Mouse (Mus musculus) limb, embryonic 15.5 days (tissue): ENCODE measurements around the gene Ppp1r14a. TPM values are rescaled to one million over a fixed set of nuclear protein-coding genes. Genes with fewer than 3 reads are reported as not detected.

Source experiments
- ATAC-seq: fragments of 200-750 bp; cut with Nextera tagmentation; 2 replicates; pipeline ENCODE4 v1.8.0; 2017; ENCODE audit warnings: low read depth, moderate TSS enrichment; ENCODE audit not compliant: insufficient number of reproducible peaks, low FRiP score, low TSS enrichment
- H3K27ac ChIP-seq: fragments of 300-500 bp; sonication (generic); 2 replicates; pipeline ENCODE4 v1.5.1; 2015; ENCODE audit warnings: moderate library complexity, mild to moderate bottlenecking, inconsistent platforms
- H3K27me3 ChIP-seq: fragments of 300-500 bp; sonication (generic); 2 replicates; pipeline ENCODE4 v1.6.1; 2015; ENCODE audit warnings: inconsistent platforms
- H3K36me3 ChIP-seq: fragments of 300-500 bp; sonication (generic); 2 replicates; pipeline ENCODE4 v1.6.1; 2015; ENCODE audit warnings: inconsistent platforms
- H3K4me1 ChIP-seq: fragments of 300-500 bp; sonication (generic); 2 replicates; pipeline ENCODE4 v1.6.1; 2015; ENCODE audit warnings: inconsistent platforms
- H3K4me2 ChIP-seq: fragments of 300-500 bp; sonication (generic); 2 replicates; pipeline ENCODE4 v1.6.1; 2015; ENCODE audit warnings: mild to moderate bottlenecking, inconsistent platforms
- H3K4me3 ChIP-seq: fragments of 300-500 bp; sonication (generic); 2 replicates; pipeline ENCODE4 v1.5.1; 2015; ENCODE audit warnings: mild to moderate bottlenecking, inconsistent platforms
- H3K9ac ChIP-seq: fragments of 300-500 bp; sonication (generic); 2 replicates; pipeline ENCODE4 v1.6.1; 2015; ENCODE audit warnings: inconsistent platforms
- H3K9me3 ChIP-seq: fragments of 300-500 bp; sonication (generic); 2 replicates; pipeline ENCODE4 v1.6.1; 2016; ENCODE audit warnings: inconsistent platforms
- WGBS: fragments of 180-500 bp; shearing (Covaris S2); methylation state at CpG from one replicate; pipeline ENCODE4 v1.1.7; 2015; 5-methylcytosine and 5-hydroxymethylcytosine counted together
- polyA plus RNA-seq: library from polyadenylated mRNA; unstranded; fragments of >200 nt; fragmentation: Nextera tagmentation; extraction: Ambion mirVana; gene quantifications from 2 replicates; pipeline ENCODE4 v1.2.1, GENCODE M21; 2015

The Ppp1r14a gene
- polyA plus RNA-seq, 1 experiment from 2014 or later = 15.5 TPM

DNA sequence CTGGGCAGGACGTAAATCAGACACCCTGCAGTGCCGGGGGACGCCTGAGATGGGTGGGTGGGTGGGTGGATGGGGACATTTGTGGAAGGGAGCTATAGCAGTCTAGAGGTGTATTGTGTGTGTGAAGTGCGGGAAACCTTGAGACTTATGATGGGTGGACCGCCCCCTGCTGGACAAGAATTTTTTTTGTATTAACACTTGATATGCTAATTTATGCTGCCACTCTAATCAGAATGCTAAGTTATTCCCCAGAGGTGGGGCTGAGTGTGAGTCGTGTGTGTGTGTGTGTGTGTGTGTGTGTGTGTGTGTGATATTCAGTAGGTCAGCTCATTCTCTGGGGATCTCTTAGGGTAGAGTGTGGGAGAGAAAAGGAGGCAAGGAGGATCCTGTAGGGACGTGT, 17.5 kb downstream of the Ppp1r14a start:
- no peak for ATAC-seq
- Histone ChIP-seq H3K27me3 (peaks cover 24% of the 10 kb centered on the region), H3K4me1 (peaks cover 57% of the 10 kb centered on the region), H3K36me3 (no peaks in the 10 kb centered on the region), H3K9ac (no peak overlapping the region), H3K4me2 (no peak overlapping the region), H3K9me3 (no peaks in the 10 kb centered on the region), H3K27ac (no peak overlapping the region), H3K4me3 (no peak overlapping the region)
- WGBS = 24% methylated on average over 7 of the region's 7 CpGs

DNA sequence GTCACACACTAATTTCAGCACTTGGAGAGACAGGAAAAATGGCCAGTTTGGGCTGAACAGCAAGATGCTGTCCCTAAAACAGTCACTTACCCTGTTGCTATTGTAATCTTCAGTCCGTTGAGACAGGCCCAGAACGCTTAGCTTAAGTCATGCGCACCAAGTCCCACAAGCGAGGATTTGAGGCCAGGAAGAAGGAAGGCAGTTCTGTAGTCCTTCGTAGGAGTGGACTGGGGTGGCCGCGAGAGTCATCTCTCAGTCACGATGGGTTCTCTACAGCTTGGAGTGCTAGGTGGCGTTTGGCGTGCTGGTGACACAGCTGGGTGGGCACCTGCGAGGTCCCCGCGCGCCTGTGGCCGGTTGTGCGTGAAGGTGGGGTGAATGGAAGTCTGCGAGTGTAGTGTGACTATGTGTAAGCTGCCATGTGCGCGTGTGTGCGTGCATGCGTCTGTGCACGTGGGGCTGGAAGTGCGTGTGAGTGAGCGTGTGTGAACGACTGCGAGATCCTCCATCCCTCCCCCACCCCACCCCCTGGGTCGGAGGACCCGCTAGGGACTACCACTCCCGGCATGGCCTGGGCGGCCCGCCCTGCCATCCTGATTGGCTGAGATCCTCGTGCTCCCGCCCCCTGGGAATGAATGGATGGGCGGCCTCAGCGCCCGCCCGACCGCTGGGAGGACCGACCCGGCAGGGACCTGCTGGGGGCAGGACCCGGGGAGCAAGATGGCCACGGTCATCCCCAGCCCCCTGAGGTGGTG, 18.4 kb downstream of the Ppp1r14a start:
- ATAC-seq = peak; percentile 72
- WGBS = 1% methylated on average over 41 of the region's 42 CpGs
- Histone ChIP-seq H3K4me1 (peaks cover 57% of the 10 kb centered on the region), H3K4me2 (peak overlapping the region; percentile 97), H3K36me3 (no peaks in the 10 kb centered on the region), H3K9me3 (no peaks in the 10 kb centered on the region), H3K27me3 (peaks cover 24% of the 10 kb centered on the region), H3K9ac (peak overlapping the region; percentile 48), H3K27ac (0 out of 2 replicates have a peak overlapping the region, but pooled peaks have one; percentile 24), H3K4me3 (peak overlapping the region; percentile 66)

DNA sequence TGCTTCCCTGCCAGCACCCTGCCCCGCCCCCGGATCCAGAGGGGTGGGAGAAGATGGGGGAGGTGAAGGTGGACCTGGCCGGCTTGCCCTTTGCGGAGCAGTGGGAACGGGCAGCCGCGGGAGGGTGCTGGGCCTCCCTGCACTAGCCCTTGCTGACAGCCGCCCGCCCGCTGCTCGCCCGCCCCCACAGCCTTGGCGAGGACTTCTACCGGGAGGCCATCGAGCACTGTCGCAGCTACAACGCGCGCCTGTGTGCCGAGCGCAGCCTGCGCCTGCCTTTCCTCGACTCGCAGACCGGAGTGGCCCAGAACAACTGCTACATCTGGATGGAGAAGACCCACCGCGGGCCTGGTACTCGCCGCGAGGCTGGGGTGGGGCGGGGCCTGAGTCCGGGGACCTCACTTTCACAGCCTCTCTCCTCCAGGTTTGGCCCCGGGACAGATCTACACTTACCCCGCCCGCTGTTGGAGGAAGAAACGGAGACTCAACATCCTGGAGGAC, 20.2 kb downstream of the Ppp1r14a start:
- ATAC-seq = no peak
- WGBS = under 1% methylated on average over 36 of the region's 36 CpGs
- Histone ChIP-seq H3K36me3 (no peaks in the 10 kb centered on the region), H3K9me3 (no peaks in the 10 kb centered on the region), H3K27ac (peak overlapping the region; percentile 55), H3K27me3 (peaks cover 20% of the 10 kb centered on the region), H3K9ac (peak overlapping the region; percentile 48), H3K4me3 (peak overlapping the region; percentile 46), H3K4me1 (peaks cover 64% of the 10 kb centered on the region), H3K4me2 (peak overlapping the region; percentile 97)

DNA sequence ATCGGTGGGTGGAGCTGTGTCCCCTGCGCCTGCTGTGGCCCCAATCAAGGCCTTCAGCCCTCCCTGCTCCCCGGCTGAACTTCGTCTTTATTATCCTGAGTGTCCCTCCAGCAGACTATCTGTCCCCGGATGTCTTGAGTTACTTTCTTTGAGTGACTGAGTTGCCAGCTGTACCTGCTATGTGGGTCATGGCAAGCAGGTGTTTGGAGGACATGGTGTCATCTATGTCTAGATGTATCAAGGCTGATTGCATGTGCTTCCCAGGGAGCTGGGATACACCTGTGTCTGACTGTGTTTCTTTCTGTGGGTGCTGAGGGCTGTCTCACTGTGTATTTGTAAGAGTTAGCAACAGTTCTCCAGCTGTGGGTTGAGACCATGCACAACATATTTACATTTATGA, 20.6 kb downstream of the Ppp1r14a start:
- Histone ChIP-seq H3K36me3 (no peaks in the 10 kb centered on the region), H3K4me2 (peak overlapping the region; percentile 97), H3K9me3 (no peaks in the 10 kb centered on the region), H3K4me1 (peaks cover 64% of the 10 kb centered on the region), H3K4me3 (peak overlapping the region; percentile 46), H3K9ac (peak overlapping the region; percentile 48), H3K27ac (peak overlapping the region; percentile 55; the same call in 1 of the 2 replicates), H3K27me3 (peaks cover 15% of the 10 kb centered on the region)
- ATAC-seq = no peak
- WGBS = 6% methylated on average over 5 of the region's 5 CpGs

DNA sequence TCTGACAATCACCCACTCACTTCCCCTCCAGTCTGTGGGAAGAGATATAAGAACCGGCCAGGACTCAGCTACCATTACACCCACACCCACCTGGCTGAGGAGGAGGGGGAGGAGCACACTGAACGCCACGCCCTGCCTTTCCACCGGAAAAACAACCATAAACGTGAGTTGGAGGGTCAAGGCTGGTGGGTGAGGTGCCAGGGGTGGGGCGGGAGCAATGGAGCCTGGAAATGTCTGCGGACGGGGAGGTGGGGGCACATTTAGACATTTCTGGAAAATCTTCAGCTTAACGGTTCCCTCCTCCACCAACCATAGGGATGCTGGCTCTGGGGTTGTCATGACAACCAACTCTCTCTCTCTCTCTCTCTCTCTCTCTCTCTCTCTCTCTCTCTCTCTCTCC, 23.9 kb downstream of the Ppp1r14a start:
- H3K4me2 ChIP-seq = no peak overlapping the region

DNA sequence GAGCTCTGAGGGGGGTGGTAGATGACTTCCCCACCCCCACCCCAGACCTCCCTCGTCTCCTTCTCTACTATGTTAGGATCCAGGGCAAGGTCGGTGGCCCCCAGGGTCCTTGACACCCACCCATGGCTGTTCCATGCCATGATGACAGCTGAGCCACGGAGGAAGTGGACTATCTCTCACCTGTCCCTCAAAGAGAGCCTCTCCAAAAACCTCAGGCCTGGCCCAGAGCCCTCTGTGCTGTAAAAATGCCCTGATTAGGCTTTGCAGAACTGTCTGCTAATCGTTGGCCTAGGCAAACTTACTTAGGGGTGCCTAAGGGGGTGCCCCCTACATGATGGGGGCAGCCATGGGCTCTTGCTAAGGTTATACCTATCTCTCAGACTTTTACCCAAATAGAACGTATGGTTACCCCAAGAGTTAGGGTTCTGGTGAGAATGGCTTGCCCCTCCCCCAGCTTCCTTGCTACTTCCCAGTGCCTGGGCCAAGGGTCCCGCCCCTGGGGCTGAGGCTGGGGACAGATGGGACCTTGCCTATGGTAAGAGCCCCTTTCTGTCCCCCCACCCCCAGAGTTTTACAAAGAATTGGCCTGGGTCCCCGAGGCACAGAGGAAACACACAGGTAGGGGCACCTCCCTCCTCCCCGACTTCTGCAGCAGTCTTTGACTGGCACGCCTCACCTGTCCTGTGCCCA, 24.6 kb downstream of the Ppp1r14a start:
- WGBS = 45% methylated on average over 9 of the region's 9 CpGs
- no peak overlapping the region for H3K4me2 ChIP-seq
- 0 out of 2 replicates have a peak overlapping the region, but pooled peaks have one; percentile 22 for H3K27ac ChIP-seq
- H3K9ac ChIP-seq = no peak overlapping the region
- no peaks in the 10 kb centered on the region for H3K27me3 ChIP-seq
- H3K4me3 ChIP-seq = no peak overlapping the region
- no peak for ATAC-seq
- no peaks in the 10 kb centered on the region for H3K36me3 ChIP-seq
- peaks cover 72% of the 10 kb centered on the region for H3K4me1 ChIP-seq
- no peaks in the 10 kb centered on the region for H3K9me3 ChIP-seq

More for the DNA sequence above, 23.9 kb downstream of the Ppp1r14a start:
- ATAC-seq = no peak
- WGBS = 19% methylated on average over 9 of the region's 9 CpGs
- Histone ChIP-seq H3K4me1 (peaks cover 71% of the 10 kb centered on the region), H3K9me3 (no peaks in the 10 kb centered on the region), H3K36me3 (no peaks in the 10 kb centered on the region), H3K4me3 (no peak overlapping the region), H3K27me3 (no peaks in the 10 kb centered on the region), H3K9ac (no peak overlapping the region), H3K27ac (no peak overlapping the region)

DNA sequence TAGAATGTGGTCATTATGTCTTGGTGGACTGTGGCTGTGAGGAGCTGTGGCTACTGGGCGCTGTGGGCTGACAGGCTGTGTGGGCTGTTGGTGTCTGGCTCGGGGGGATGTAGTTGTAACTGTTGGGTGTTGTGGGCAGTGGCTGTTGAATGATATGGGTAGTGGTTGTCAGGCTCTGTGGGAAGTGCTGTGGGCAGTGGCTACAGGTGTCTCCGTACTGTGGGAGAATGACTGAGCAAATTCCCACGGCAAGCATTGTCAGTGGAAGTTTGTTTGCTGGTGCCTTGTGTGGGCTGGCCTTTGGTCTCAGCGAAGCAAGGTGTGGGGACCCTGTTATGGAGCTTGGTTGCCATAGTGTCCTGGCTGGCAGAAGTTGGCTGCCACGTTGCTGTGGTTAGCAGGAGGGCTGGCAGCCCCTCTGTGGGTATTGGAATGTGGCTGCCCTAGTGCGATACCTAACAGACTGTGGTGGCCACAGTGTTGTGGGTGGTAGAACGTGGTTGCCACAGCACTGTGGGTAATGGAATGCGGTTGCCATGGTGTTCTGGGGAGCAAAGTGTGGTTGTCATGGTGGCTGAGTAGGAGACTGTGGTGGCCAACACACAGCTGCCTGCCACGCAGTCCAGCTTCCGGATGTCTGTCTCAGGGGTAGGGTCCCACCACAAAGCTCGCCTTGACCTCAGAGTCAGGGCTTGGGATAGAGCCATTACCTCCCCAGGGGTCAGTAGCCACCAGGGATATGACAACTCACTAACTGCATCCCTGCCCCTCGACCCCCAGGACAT, 25.9 kb downstream of the Ppp1r14a start:
- no peaks in the 10 kb centered on the region for H3K36me3 ChIP-seq
- 71% methylated on average over 13 of the region's 13 CpGs for WGBS
- no peak for ATAC-seq
- peaks cover 74% of the 10 kb centered on the region for H3K4me1 ChIP-seq
- no peaks in the 10 kb centered on the region for H3K9me3 ChIP-seq
- H3K27me3 ChIP-seq = no peaks in the 10 kb centered on the region
- H3K4me3 ChIP-seq = no peak overlapping the region
- H3K27ac ChIP-seq = peak overlapping the region; percentile 93
- H3K4me2 ChIP-seq = no peak overlapping the region
- H3K9ac ChIP-seq = no peak overlapping the region

DNA sequence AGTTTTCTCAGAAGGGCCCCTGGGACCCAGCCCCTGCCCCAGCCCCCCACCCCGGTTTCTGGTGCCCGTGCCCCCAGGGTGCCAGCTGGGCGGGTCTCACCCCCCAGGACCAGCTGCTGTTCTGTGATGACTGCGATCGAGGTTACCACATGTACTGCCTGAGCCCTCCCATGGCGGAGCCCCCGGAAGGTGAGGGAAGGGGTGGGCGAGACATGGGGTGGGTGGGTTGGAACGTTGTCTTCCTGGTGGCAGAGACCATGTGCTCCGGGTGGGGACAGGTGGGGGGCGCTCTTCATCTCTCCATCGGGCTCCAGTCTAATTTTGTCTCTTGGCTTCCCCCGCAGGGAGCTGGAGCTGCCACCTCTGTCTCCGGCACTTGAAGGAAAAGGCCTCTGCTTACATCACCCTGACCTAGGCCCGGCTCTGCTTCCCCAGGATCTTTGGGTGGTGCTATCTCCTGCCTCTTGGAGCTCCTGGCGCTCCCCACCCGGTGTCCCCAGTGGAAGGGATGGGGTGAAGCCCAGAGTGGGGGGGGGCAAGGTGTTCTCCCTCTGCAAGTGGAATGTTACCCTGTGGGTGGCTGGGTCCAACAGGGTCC, 27.1 kb downstream of the Ppp1r14a start:
- Histone ChIP-seq H3K4me3 (no peak overlapping the region), H3K27me3 (no peaks in the 10 kb centered on the region), H3K27ac (peak overlapping the region; percentile 93), H3K36me3 (no peaks in the 10 kb centered on the region), H3K4me1 (peaks cover 83% of the 10 kb centered on the region), H3K9me3 (no peaks in the 10 kb centered on the region), H3K4me2 (peak overlapping the region; percentile 48; the same call in 1 of the 2 replicates), H3K9ac (no peak overlapping the region)
- WGBS = 51% methylated on average over 17 of the region's 17 CpGs
- ATAC-seq = no peak

DNA sequence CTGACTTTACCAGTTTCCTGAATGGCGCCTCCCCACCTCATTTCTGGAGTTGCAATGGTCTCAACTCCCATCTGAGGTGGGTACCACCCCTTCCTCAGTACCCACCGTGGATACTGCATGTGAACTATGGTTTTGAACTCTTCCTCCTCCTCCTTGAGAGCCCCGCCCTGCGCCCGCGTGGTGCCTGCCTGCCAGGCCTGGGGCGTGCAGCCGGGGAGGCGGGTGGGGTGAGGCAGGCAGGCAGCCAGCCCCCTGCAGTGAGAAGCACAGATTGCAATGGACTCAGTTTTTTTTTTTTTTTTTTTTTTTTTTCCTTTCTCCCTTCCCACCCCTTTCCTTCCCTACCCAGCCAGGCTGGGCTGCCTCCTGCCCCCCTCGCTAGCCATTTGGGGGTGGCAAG, 27.9 kb downstream of the Ppp1r14a start:
- H3K4me3 ChIP-seq = peak overlapping the region; percentile 19
- H3K9ac ChIP-seq = 0 out of 2 replicates have a peak overlapping the region, but pooled peaks have one; percentile 20
- H3K4me2 ChIP-seq = peak overlapping the region; percentile 48
- WGBS = 5% methylated on average over 10 of the region's 10 CpGs
- no peaks in the 10 kb centered on the region for H3K27me3 ChIP-seq
- H3K9me3 ChIP-seq = no peaks in the 10 kb centered on the region
- no peaks in the 10 kb centered on the region for H3K36me3 ChIP-seq
- H3K4me1 ChIP-seq = peaks cover 85% of the 10 kb centered on the region
- ATAC-seq = peak; percentile 60
- peak overlapping the region; percentile 93 for H3K27ac ChIP-seq

DNA sequence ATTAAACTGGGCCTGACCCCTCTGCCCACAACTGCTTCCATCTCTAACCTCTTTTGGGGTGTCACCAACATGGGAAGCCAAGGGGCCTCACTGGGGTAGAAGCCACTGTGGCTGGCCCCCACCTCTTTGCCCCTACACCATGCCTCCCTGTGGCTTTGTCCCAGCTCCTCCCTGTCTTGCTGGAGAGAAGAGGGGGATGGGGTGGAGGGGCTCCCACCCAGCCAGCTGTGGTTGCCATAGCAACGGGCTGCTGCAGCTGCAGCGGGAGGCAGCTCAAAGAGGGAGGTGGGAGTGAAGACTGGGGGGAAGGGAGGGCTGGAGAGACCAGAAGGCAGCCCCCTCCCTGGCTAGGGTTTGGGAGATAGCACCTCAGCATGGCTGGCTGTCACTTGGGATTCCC, 28.4 kb downstream of the Ppp1r14a start:
- peaks cover 85% of the 10 kb centered on the region for H3K4me1 ChIP-seq
- peak overlapping the region; percentile 19 for H3K4me3 ChIP-seq
- H3K4me2 ChIP-seq = peak overlapping the region; percentile 48
- peak; percentile 53 for ATAC-seq
- H3K36me3 ChIP-seq = peaks cover under 1% of the 10 kb centered on the region; the same call in 1 of the 2 replicates
- no peaks in the 10 kb centered on the region for H3K9me3 ChIP-seq
- H3K27ac ChIP-seq = peak overlapping the region; percentile 93
- 0% methylated on average over 2 of the region's 2 CpGs for WGBS
- H3K9ac ChIP-seq = peak overlapping the region; percentile 20; the same call in 1 of the 2 replicates
- no peaks in the 10 kb centered on the region for H3K27me3 ChIP-seq
